In genomic region chr11:69123693-69124497, GRCm38 (mm10) we compare ENCODE assay signal across 8 mouse cellular contexts. TPM values are rescaled to one million over a fixed set of nuclear protein-coding genes. Genes with fewer than 3 reads are reported as not detected.
DNase-seq lines count a peak whose midpoint lies in the region; ATAC-seq and TF ChIP-seq lines count a peak whose summit lies in the region.

No protein-coding gene starts in this region.

- peak overlapping the region; percentile 75 for H3K9ac ChIP-seq in CH12.LX (ENCODE audit: insufficient read depth, low read depth)
- peak overlapping the region; percentile 47 for H3K9ac ChIP-seq in forebrain, embryonic 12.5 days
- peak overlapping the region; percentile 50 for H3K9ac ChIP-seq in heart, postnatal 0 days (replicated peaks; ENCODE audit: low read depth, low read length)
- peak overlapping the region; percentile 71 for H3K9ac ChIP-seq in liver, embryonic 14.5 days (replicated peaks)
- peak overlapping the region; percentile 57; the same call in 1 of the 2 replicates for H3K9ac ChIP-seq in stomach, embryonic 15.5 days

- no peaks in the 10 kb centered on the region for H3K36me3 ChIP-seq in CH12.LX (replicated peaks in 1 of 2; ENCODE audit: control insufficient read depth in 1 of 2, insufficient read depth in 1 of 2, low read length in 1 of 2)
- H3K36me3 ChIP-seq in forebrain, embryonic 12.5 days (replicated peaks) = no peaks in the 10 kb centered on the region
- H3K36me3 ChIP-seq in heart, postnatal 0 days (replicated peaks; ENCODE audit: control insufficient read depth, insufficient read depth, low read length) = no peaks in the 10 kb centered on the region
- no peaks in the 10 kb centered on the region for H3K36me3 ChIP-seq in liver, embryonic 14.5 days (replicated peaks; ENCODE audit: control insufficient read depth, insufficient read depth, low read depth)
- no peaks in the 10 kb centered on the region for H3K36me3 ChIP-seq in stomach, embryonic 15.5 days

- H3K4me2 ChIP-seq in CH12.LX (ENCODE audit: insufficient read depth, low read depth, poor library complexity, severe bottlenecking) = peak overlapping the region; percentile 23; the same call in 1 of the 2 replicates
- peak overlapping the region; percentile 91 for H3K4me2 ChIP-seq in forebrain, embryonic 12.5 days
- peak overlapping the region; percentile 90 for H3K4me2 ChIP-seq in heart, postnatal 0 days (ENCODE audit: low read depth, low read length)
- H3K4me2 ChIP-seq in liver, embryonic 14.5 days (ENCODE audit: low read depth) = peak overlapping the region; percentile 96
- H3K4me2 ChIP-seq in stomach, embryonic 15.5 days = peak overlapping the region; percentile 95

- WGBS in forebrain, embryonic 12.5 days = under 1% methylated on average over 31 of the region's 31 CpGs
- WGBS in heart, postnatal 0 days = under 1% methylated on average over 31 of the region's 31 CpGs
- under 1% methylated on average over 31 of the region's 31 CpGs for WGBS in liver, embryonic 14.5 days (ENCODE audit: insufficient replicate concordance)
- under 1% methylated on average over 31 of the region's 31 CpGs for WGBS in stomach, embryonic 15.5 days

- peaks cover 66% of the 10 kb centered on the region for H3K27me3 ChIP-seq in CH12.LX (replicated peaks)
- peaks cover 43% of the 10 kb centered on the region for H3K27me3 ChIP-seq in forebrain, embryonic 12.5 days
- no peaks in the 10 kb centered on the region for H3K27me3 ChIP-seq in heart, postnatal 0 days (ENCODE audit: control insufficient read depth, insufficient read depth, low read length)
- peaks cover 38% of the 10 kb centered on the region for H3K27me3 ChIP-seq in liver, embryonic 14.5 days (ENCODE audit: control insufficient read depth, insufficient read depth, low read length)
- no peaks in the 10 kb centered on the region for H3K27me3 ChIP-seq in stomach, embryonic 15.5 days (replicated peaks)

- peak; percentile 60 for ATAC-seq in forebrain, embryonic 12.5 days (ENCODE audit: low FRiP score)
- ATAC-seq in heart, postnatal 0 days (ENCODE audit: insufficient read depth, low read depth) = peak; percentile 51
- peak; percentile 76 for ATAC-seq in liver, embryonic 14.5 days (ENCODE audit: insufficient read depth)
- ATAC-seq in stomach, embryonic 15.5 days (ENCODE audit: insufficient read depth, low FRiP score, low read depth) = peak; percentile 59

- H3K4me1 ChIP-seq in CH12.LX (ENCODE audit: control insufficient read depth in 1 of 2, insufficient read depth in 2 of 2) = peaks cover 3 to 45% of the 10 kb centered on the region in 2 experiments
- H3K4me1 ChIP-seq in forebrain, embryonic 12.5 days = peaks cover 48% of the 10 kb centered on the region
- peaks cover 29% of the 10 kb centered on the region for H3K4me1 ChIP-seq in heart, postnatal 0 days (ENCODE audit: control insufficient read depth, insufficient read depth)
- H3K4me1 ChIP-seq in liver, embryonic 14.5 days (replicated peaks; ENCODE audit: control insufficient read depth in 2 of 2, insufficient read depth in 2 of 2, low read length in 1 of 2) = peaks cover 11 to 19% of the 10 kb centered on the region in 2 experiments
- H3K4me1 ChIP-seq in stomach, embryonic 15.5 days = peaks cover 35% of the 10 kb centered on the region

- dilution Hi-C loops in CH12.LX (cut with MboI; ENCODE audit: extremely low pct_ligation_motif_present, extremely low pct_unique_long_range_greater_than_20kb, low sequenced_read_pairs) = no loop called here

- no peaks in the 10 kb centered on the region for H3K79me2 ChIP-seq in CH12.LX (replicated peaks; ENCODE audit: control insufficient read depth, extremely low read depth, insufficient read depth, poor library complexity, severe bottlenecking)

- H3K27ac ChIP-seq in CH12.LX (ENCODE audit: insufficient read depth, low read depth) = peak overlapping the region; percentile 65
- H3K27ac ChIP-seq in forebrain, embryonic 12.5 days = peak overlapping the region; percentile 77
- peak overlapping the region; percentile 90 for H3K27ac ChIP-seq in heart, postnatal 0 days (ENCODE audit: low read depth)
- H3K27ac ChIP-seq in liver, embryonic 14.5 days = peak overlapping the region; percentile 63
- peak overlapping the region; percentile 80 for H3K27ac ChIP-seq in stomach, embryonic 15.5 days

- peak overlapping the region; percentile 68 to 97 (median 69) for H3K4me3 ChIP-seq in CH12.LX (replicated peaks in 1 of 3; ENCODE audit: low read depth in 2 of 3, low read length in 2 of 3, poor library complexity in 1 of 3)
- H3K4me3 ChIP-seq in forebrain, embryonic 12.5 days (replicated peaks) = peak overlapping the region; percentile 80
- H3K4me3 ChIP-seq in heart, postnatal 0 days (ENCODE audit: low read depth, low read length) = peak overlapping the region; percentile 68
- peak overlapping the region; percentile 75 to 77 for H3K4me3 ChIP-seq in liver, embryonic 14.5 days (ENCODE audit: insufficient read depth in 1 of 2, low read depth in 2 of 2, low read length in 2 of 2)
- peak overlapping the region; percentile 82 for H3K4me3 ChIP-seq in stomach, embryonic 15.5 days (replicated peaks)

- in situ Hi-C loops in CH12.LX (cut with MboI; ENCODE audit: low pct_ligation_motif_present, low pct_unique_long_range_greater_than_20kb, low sequenced_read_pairs) = no loop called here

- 0 out of 2 replicates have a peak, but pooled peaks have one; percentile 38 for TF ChIP-seq POLR2A in CH12.LX (IDR thresholded peaks at IDR 0.05; ENCODE audit: low read depth, low read length)

- no peak for TF ChIP-seq CTCF in CH12.LX (conservative IDR thresholded peaks at IDR 0.05 in 1 of 2, IDR thresholded peaks at IDR 0.05 in 1 of 2; ENCODE audit: low read depth in 2 of 2, low read length in 2 of 2)
- 0 out of 2 replicates have a peak, but pooled peaks have one; percentile 10 for TF ChIP-seq CTCF in heart, postnatal 0 days (IDR thresholded peaks at IDR 0.05; ENCODE audit: low read depth)
- TF ChIP-seq CTCF in liver, embryonic 14.5 days (IDR thresholded peaks at IDR 0.05; ENCODE audit: low read depth) = no peak; the same call in 1 of the 2 replicates

- no peaks in the 10 kb centered on the region for H3K9me3 ChIP-seq in CH12.LX (replicated peaks; ENCODE audit: low read length)
- H3K9me3 ChIP-seq in forebrain, embryonic 12.5 days = no peaks in the 10 kb centered on the region
- H3K9me3 ChIP-seq in heart, postnatal 0 days (replicated peaks; ENCODE audit: control insufficient read depth, low read length) = no peaks in the 10 kb centered on the region
- H3K9me3 ChIP-seq in liver, embryonic 14.5 days (ENCODE audit: control insufficient read depth, low read length) = no peaks in the 10 kb centered on the region
- no peaks in the 10 kb centered on the region for H3K9me3 ChIP-seq in stomach, embryonic 15.5 days

- TF ChIP-seq RAD21 in CH12.LX (IDR thresholded peaks at IDR 0.05; ENCODE audit: low read depth, low read length) = no peak

- TF ChIP-seq EP300 in CH12.LX (IDR thresholded peaks at IDR 0.05; ENCODE audit: low read length) = no peak
- TF ChIP-seq EP300 in heart, postnatal 0 days (IDR thresholded peaks at IDR 0.05; ENCODE audit: low read depth) = no peak
- TF ChIP-seq EP300 in liver, embryonic 14.5 days (IDR thresholded peaks at IDR 0.05; ENCODE audit: low read depth) = no peak

- peak; percentile 97 for DNase-seq in CH12.LX (ENCODE audit: extremely low read depth)
- DNase-seq in c-Kit-positive CD71-negative TER-119-negative erythroid progenitor cells, embryonic 14.5 days (ENCODE audit: low read depth) = peak; percentile 84
- peak; percentile 79 for DNase-seq in heart, postnatal 0 days (ENCODE audit: low spot score)
- peak; percentile 90 to 92 for DNase-seq in kidney, postnatal 36 days
- peak; percentile 76 to 83 (median 81) for DNase-seq in liver, embryonic 14.5 days (ENCODE audit: low read depth in 3 of 3, low spot score in 3 of 3)
- peak; percentile 98 for DNase-seq in neural tube, embryonic 10.5 days (ENCODE audit: extremely low spot score, low spot score)

RNA-seq across cellular contexts. Expression of gene 9130213A22Rik, which starts 1.5 kb away (rescaled TPM):
- total RNA-seq in CH12.LX (2012; rRNA removed) = not detected in 2 replicates
- not detected in 2 replicates for total RNA-seq in CH12.LX (2014; rRNA removed)
- not detected in 2 replicates for polyA plus RNA-seq in CH12.LX (2012; ENCODE audit: insufficient read length, low read depth)
- 0.11 TPM in 1 of 2 replicates, not detected in the other for polyA plus RNA-seq in forebrain, embryonic 12.5 days (2016; fragmentation: Nextera tagmentation; extraction: Ambion mirVana)
- 0.66 TPM in 1 of 2 replicates, not detected in the other for total RNA-seq in heart, postnatal 0 days (2014; rRNA removed; ENCODE audit: low replicate concordance)
- 0.30 and 0.49 TPM in 2 replicates for polyA plus RNA-seq in heart, postnatal 0 days (2015; fragmentation: Nextera tagmentation; extraction: Ambion mirVana)
- polyA plus RNA-seq in liver, embryonic 14.5 days (2012; rRNA removed) = 0.05 and 0.08 TPM in 2 replicates
- not detected in 2 replicates for polyA plus RNA-seq in liver, embryonic 14.5 days (2014; fragmentation: Nextera tagmentation; extraction: Ambion mirVana)
- polyA plus RNA-seq in stomach, embryonic 15.5 days (2015; fragmentation: Nextera tagmentation; extraction: Ambion mirVana) = 0.37 TPM in 2 replicates

RNA-seq across cellular contexts. Expression of gene Aloxe3, which starts 1.8 kb away (rescaled TPM):
- total RNA-seq in CH12.LX (2012; rRNA removed) = 0.13 TPM in 1 of 2 replicates, not detected in the other
- not detected in 2 replicates for total RNA-seq in CH12.LX (2014; rRNA removed)
- polyA plus RNA-seq in CH12.LX (2012; ENCODE audit: insufficient read length, low read depth) = 0.19 and 0.23 TPM in 2 replicates
- polyA plus RNA-seq in forebrain, embryonic 12.5 days (2016; fragmentation: Nextera tagmentation; extraction: Ambion mirVana) = 0.19 and 0.55 TPM in 2 replicates
- total RNA-seq in heart, postnatal 0 days (2014; rRNA removed; ENCODE audit: low replicate concordance) = 0.58 TPM in 1 of 2 replicates, not detected in the other
- polyA plus RNA-seq in heart, postnatal 0 days (2015; fragmentation: Nextera tagmentation; extraction: Ambion mirVana) = 0.08 TPM in 1 of 2 replicates, not detected in the other
- 0.05 and 0.38 TPM in 2 replicates for polyA plus RNA-seq in liver, embryonic 14.5 days (2012; rRNA removed)
- 0.15 TPM in 1 of 2 replicates, not detected in the other for polyA plus RNA-seq in liver, embryonic 14.5 days (2014; fragmentation: Nextera tagmentation; extraction: Ambion mirVana)
- polyA plus RNA-seq in stomach, embryonic 15.5 days (2015; fragmentation: Nextera tagmentation; extraction: Ambion mirVana) = 0.27 and 1.2 TPM in 2 replicates

RNA-seq across cellular contexts. Expression of gene Hes7, which starts 3.7 kb away (rescaled TPM):
- 0.04 TPM in 1 of 2 replicates, not detected in the other for total RNA-seq in CH12.LX (2012; rRNA removed)
- total RNA-seq in CH12.LX (2014; rRNA removed) = not detected in 2 replicates
- polyA plus RNA-seq in CH12.LX (2012; ENCODE audit: insufficient read length, low read depth) = not detected in 2 replicates
- polyA plus RNA-seq in forebrain, embryonic 12.5 days (2016; fragmentation: Nextera tagmentation; extraction: Ambion mirVana) = 0.31 and 0.43 TPM in 2 replicates
- total RNA-seq in heart, postnatal 0 days (2014; rRNA removed; ENCODE audit: low replicate concordance) = not detected in 2 replicates
- polyA plus RNA-seq in heart, postnatal 0 days (2015; fragmentation: Nextera tagmentation; extraction: Ambion mirVana) = 0.26 and 0.29 TPM in 2 replicates
- polyA plus RNA-seq in liver, embryonic 14.5 days (2012; rRNA removed) = 0.08 and 0.12 TPM in 2 replicates
- 0.05 TPM in 1 of 2 replicates, not detected in the other for polyA plus RNA-seq in liver, embryonic 14.5 days (2014; fragmentation: Nextera tagmentation; extraction: Ambion mirVana)
- 0.76 and 1.0 TPM in 2 replicates for polyA plus RNA-seq in stomach, embryonic 15.5 days (2015; fragmentation: Nextera tagmentation; extraction: Ambion mirVana)

RNA-seq across cellular contexts. Expression of gene Per1, which starts 28.9 kb away (rescaled TPM):
- 11.5 and 11.8 TPM in 2 replicates for total RNA-seq in CH12.LX (2012; rRNA removed)
- 2.8 and 3.2 TPM in 2 replicates for total RNA-seq in CH12.LX (2014; rRNA removed)
- polyA plus RNA-seq in CH12.LX (2012; ENCODE audit: insufficient read length, low read depth) = 37.9 and 38.3 TPM in 2 replicates
- 7.8 and 12.3 TPM in 2 replicates for polyA plus RNA-seq in forebrain, embryonic 12.5 days (2016; fragmentation: Nextera tagmentation; extraction: Ambion mirVana)
- total RNA-seq in heart, postnatal 0 days (2014; rRNA removed; ENCODE audit: low replicate concordance) = 76.8 and 93.5 TPM in 2 replicates
- 8.1 and 9.7 TPM in 2 replicates for polyA plus RNA-seq in heart, postnatal 0 days (2015; fragmentation: Nextera tagmentation; extraction: Ambion mirVana)
- 1.8 and 1.9 TPM in 2 replicates for polyA plus RNA-seq in liver, embryonic 14.5 days (2012; rRNA removed)
- polyA plus RNA-seq in liver, embryonic 14.5 days (2014; fragmentation: Nextera tagmentation; extraction: Ambion mirVana) = 3.0 and 4.2 TPM in 2 replicates
- polyA plus RNA-seq in stomach, embryonic 15.5 days (2015; fragmentation: Nextera tagmentation; extraction: Ambion mirVana) = 15.4 and 20.3 TPM in 2 replicates

RNA-seq across cellular contexts. Expression of gene Alox12b, which starts 32.9 kb away (rescaled TPM):
- not detected in 2 replicates for total RNA-seq in CH12.LX (2012; rRNA removed)
- total RNA-seq in CH12.LX (2014; rRNA removed) = not detected in 2 replicates
- polyA plus RNA-seq in CH12.LX (2012; ENCODE audit: insufficient read length, low read depth) = not detected in 2 replicates
- polyA plus RNA-seq in forebrain, embryonic 12.5 days (2016; fragmentation: Nextera tagmentation; extraction: Ambion mirVana) = not detected in 2 replicates
- total RNA-seq in heart, postnatal 0 days (2014; rRNA removed; ENCODE audit: low replicate concordance) = not detected in 2 replicates
- polyA plus RNA-seq in heart, postnatal 0 days (2015; fragmentation: Nextera tagmentation; extraction: Ambion mirVana) = not detected in 2 replicates
- not detected in 2 replicates for polyA plus RNA-seq in liver, embryonic 14.5 days (2012; rRNA removed)
- polyA plus RNA-seq in liver, embryonic 14.5 days (2014; fragmentation: Nextera tagmentation; extraction: Ambion mirVana) = not detected in 2 replicates
- 4.2 and 11.5 TPM in 2 replicates for polyA plus RNA-seq in stomach, embryonic 15.5 days (2015; fragmentation: Nextera tagmentation; extraction: Ambion mirVana)

Comparison
In these comparisons a context has a peak if more than half of its experiments do, and no peak if none do; other contexts are left out.
1. Peak in every context shown above with its lines: DNase-seq, ATAC-seq, H3K4me3 ChIP-seq and H3K27ac ChIP-seq.
2. H3K4me2 ChIP-seq: peak in every context shown above with its lines; median percentile 96 in liver, embryonic 14.5 days; 95 in stomach, embryonic 15.5 days; 91 in forebrain, embryonic 12.5 days; 90 in heart, postnatal 0 days; 23 in CH12.LX.